22 mouse cellular contexts compared by ENCODE assay signal in the genomic region with DNA sequence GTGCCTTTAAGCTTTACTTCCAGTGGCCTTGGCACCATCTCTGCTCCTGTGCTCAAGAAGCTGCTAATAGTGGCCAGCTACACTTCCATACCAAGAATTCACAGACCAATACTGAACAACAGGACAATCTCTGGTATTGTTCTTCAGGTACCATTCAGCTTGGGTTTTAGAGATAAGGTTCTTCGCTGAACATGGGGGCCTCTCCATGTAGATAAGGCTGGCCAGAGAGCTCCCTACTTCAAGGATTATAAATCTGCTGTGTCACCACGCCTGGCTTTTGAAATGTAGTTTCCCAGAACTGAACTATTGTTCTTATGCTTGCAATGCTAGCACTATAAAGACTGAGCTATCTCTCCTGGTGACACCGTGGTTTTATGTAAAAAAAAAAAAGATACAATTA.
DNase-seq lines count a peak whose midpoint lies in the region; ATAC-seq lines count a peak whose summit lies in the region.
"Had no signal": no experiment of that assay in that cellular context is flagged by ENCODE, and none has a peak within 500 bp of the region (broad histone marks: within the 10 kb centered on the region; RNA-seq: fewer than 3 reads in every experiment).

No protein-coding gene starts in this region.

- no peak overlapping the region for H3K27ac ChIP-seq in heart, embryonic 10.5 days
- no peak overlapping the region for H3K27ac ChIP-seq in liver, embryonic 12.5 days
- H3K27ac ChIP-seq in kidney, embryonic 14.5 days (ENCODE audit: low read depth, low read length): no peak overlapping the region
- H3K27ac ChIP-seq: forebrain, embryonic 15.5 days; heart, embryonic 15.5 days; hindbrain, embryonic 10.5 days; hindbrain, postnatal 0 days; limb, embryonic 10.5 days had no signal

- WGBS in heart, embryonic 10.5 days: 57% methylated on average over 3 of the region's 3 CpGs
- WGBS in liver, embryonic 12.5 days (ENCODE audit: insufficient replicate concordance): 22% methylated on average over 3 of the region's 3 CpGs
- WGBS in kidney, embryonic 14.5 days: 79% methylated on average over 3 of the region's 3 CpGs

- no peaks in the 10 kb centered on the region for H3K9me3 ChIP-seq in heart, embryonic 10.5 days
- no peaks in the 10 kb centered on the region for H3K9me3 ChIP-seq in liver, embryonic 12.5 days (replicated peaks)
- no peaks in the 10 kb centered on the region for H3K9me3 ChIP-seq in kidney, embryonic 14.5 days (ENCODE audit: control insufficient read depth, low read length)
- H3K9me3 ChIP-seq: forebrain, embryonic 15.5 days; heart, embryonic 15.5 days; hindbrain, embryonic 10.5 days; limb, embryonic 10.5 days had no signal

- no peak overlapping the region for H3K4me3 ChIP-seq in heart, embryonic 10.5 days
- no peak overlapping the region for H3K4me3 ChIP-seq in liver, embryonic 12.5 days
- no peak overlapping the region for H3K4me3 ChIP-seq in kidney, embryonic 14.5 days (ENCODE audit: low read length)
- H3K4me3 ChIP-seq: forebrain, embryonic 15.5 days; heart, embryonic 15.5 days; hindbrain, embryonic 10.5 days; limb, embryonic 10.5 days had no signal

- no peak overlapping the region for H3K4me2 ChIP-seq in liver, embryonic 12.5 days
- no peak overlapping the region for H3K4me2 ChIP-seq in kidney, embryonic 14.5 days (replicated peaks; ENCODE audit: low read depth, low read length)
- H3K4me2 ChIP-seq: forebrain, embryonic 15.5 days; heart, embryonic 15.5 days had no signal

- H3K9ac ChIP-seq in liver, embryonic 12.5 days: no peak overlapping the region
- H3K9ac ChIP-seq in kidney, embryonic 14.5 days (ENCODE audit: low read depth, low read length): no peak overlapping the region
- H3K9ac ChIP-seq: forebrain, embryonic 15.5 days; heart, embryonic 15.5 days had no signal

- no peaks in the 10 kb centered on the region for H3K27me3 ChIP-seq in heart, embryonic 10.5 days (ENCODE audit: insufficient read depth, poor library complexity, severe bottlenecking)
- no peaks in the 10 kb centered on the region for H3K27me3 ChIP-seq in liver, embryonic 12.5 days (replicated peaks)
- H3K27me3 ChIP-seq in kidney, embryonic 14.5 days (ENCODE audit: control insufficient read depth, insufficient read depth, low read length): no peaks in the 10 kb centered on the region
- H3K27me3 ChIP-seq: forebrain, embryonic 15.5 days; heart, embryonic 15.5 days had no signal

- H3K4me1 ChIP-seq in heart, embryonic 10.5 days: no peaks in the 10 kb centered on the region
- peaks cover 16% of the 10 kb centered on the region for H3K4me1 ChIP-seq in liver, embryonic 12.5 days
- no peaks in the 10 kb centered on the region for H3K4me1 ChIP-seq in kidney, embryonic 14.5 days (ENCODE audit: control insufficient read depth, insufficient read depth, low read length)
- H3K4me1 ChIP-seq: forebrain, embryonic 15.5 days; heart, embryonic 15.5 days; hindbrain, embryonic 10.5 days; limb, embryonic 10.5 days had no signal

- no peaks in the 10 kb centered on the region for H3K36me3 ChIP-seq in heart, embryonic 10.5 days
- 0 out of 2 replicates have a peak, but pooled peaks cover 2% of the 10 kb centered on the region for H3K36me3 ChIP-seq in liver, embryonic 12.5 days
- no peaks in the 10 kb centered on the region for H3K36me3 ChIP-seq in kidney, embryonic 14.5 days (ENCODE audit: control insufficient read depth, insufficient read depth, low read length)
- H3K36me3 ChIP-seq: forebrain, embryonic 15.5 days; heart, embryonic 15.5 days; hindbrain, embryonic 10.5 days; limb, embryonic 10.5 days had no signal

- peak; percentile 86 for ATAC-seq in liver, embryonic 12.5 days
- ATAC-seq in megakaryocyte-erythroid progenitor cell, adult 5-6 weeks (replicated peaks; ENCODE audit: low FRiP score, low TSS enrichment, poor library complexity, severe bottlenecking): peak; percentile 94
- no peak for ATAC-seq in kidney, embryonic 14.5 days (ENCODE audit: low FRiP score, low TSS enrichment)
- ATAC-seq: forebrain, embryonic 15.5 days; hindbrain, postnatal 0 days had no signal

- DNase-seq in heart, embryonic 10.5 days (ENCODE audit: low spot score): peak; percentile 76
- DNase-seq in heart, adult 18-20 months: no peak
- peak; percentile 8 for DNase-seq in c-Kit-positive CD71-negative TER-119-negative erythroid progenitor cells, embryonic 14.5 days (ENCODE audit: low read depth)
- DNase-seq in adrenal gland, postnatal 25 days: no peak
- no peak for DNase-seq in left cerebral cortex, postnatal 14 days (ENCODE audit: low spot score in 2 of 2)
- DNase-seq: cerebellum, adult 11 months; cerebellum, postnatal 14 days; embryo, embryonic 11 days; gastrocnemius, postnatal 36 days; kidney, adult 2 months; kidney, postnatal 25 days; lung, adult 18-20 months; right cerebral cortex, postnatal 4 days; thymus, postnatal 25 days had no signal

- intact Hi-C loops in left cerebral cortex, postnatal 14 days (cut with DNase I): no loop called here

Comparison
In these comparisons a context has a peak if more than half of its experiments do, and no peak if none do; other contexts are left out.
1. DNase-seq: peak in heart, embryonic 10.5 days (single experiment) and c-Kit-positive CD71-negative TER-119-negative erythroid progenitor cells, embryonic 14.5 days (single experiment); none in heart, adult 18-20 months (0 of 2), adrenal gland, postnatal 25 days (single experiment) and left cerebral cortex, postnatal 14 days (0 of 2).